Mouse (Mus musculus) small intestine, adult 2 months (tissue): ENCODE results near the gene Ddah1.

Experiments used
- CTCF ChIP-seq: fragments of 200-500 bp; IDR thresholded peaks from 2 replicates; pipeline ENCODE4 v1.5.1; 2012; ENCODE audit warnings: low read depth, mild to moderate bottlenecking, control low read depth, inconsistent platforms, low read length, moderate library complexity, mixed read lengths; ENCODE audit not compliant: insufficient replicate concordance, insufficient read length; ENCODE audit errors: extremely low read depth
- POLR2A ChIP-seq: fragments of 200-500 bp; IDR thresholded peaks from 2 replicates; pipeline ENCODE4 v1.6.1; 2012; ENCODE audit warnings: low read depth, mild to moderate bottlenecking, control low read depth, inconsistent platforms, low read length, moderate library complexity

GRCm38 (mm10) chr3:145906582-145906981 is 148.1 kb downstream of the Ddah1 start:
- TF ChIP-seq POLR2A = no peak
- TF ChIP-seq CTCF = no peak
